Mouse (Mus musculus) gastrocnemius, postnatal 36 days (tissue): ENCODE data around the gene Atp1b3. TPM values are rescaled to one million over a fixed set of nuclear protein-coding genes. Genes with fewer than 3 reads are reported as not detected.
A peak's percentile ranks its signal among the peaks of the same experiment; 100 is the strongest.
"Not testable (repeated sequence)": the region's sequence is repeated elsewhere in the genome, so short reads cannot be mapped to it uniquely, and the experiment has no call there.

ENCODE experiments used
- DNase-seq, 2 experiments: peaks; one replicate each; pipeline ENCODE4 v3.0.0; 2022
- intact Hi-C: fragments of 180-260 bp; cut with DNase I; formaldehyde crosslinking; loops from one replicate; pipeline ENCODE4 v1.15.1; 2025
- total RNA-seq, 2 experiments: library from RNA; stranded (reverse); gene quantifications; 2 replicates each; pipeline ENCODE4 v1.2.3; 2021

The Atp1b3 gene
- total RNA-seq, 2 experiments from 2014 or later, result 30.6 to 32.0 TPM

- intact Hi-C loops, result no loop called here
Measured at GRCm38 (mm10) chr9:96369654-96370384, 5.6 kb upstream of the Atp1b3 start.

GRCm38 (mm10) chr9:96365271-96365872 is 1.1 kb upstream of the Atp1b3 start:
- DNase-seq, result no peak
- intact Hi-C loops, result no loop called here

More at GRCm38 (mm10) chr9:96369654-96370384, 5.6 kb upstream of the Atp1b3 start:
- no peak for DNase-seq

- intact Hi-C loops, result loop anchor here (5.0 kb wide), 1 partner anchor 114 kb away; the partner anchor contains the start of gene Rnf7
- peak; percentile 60 to 61 for DNase-seq
Measured at GRCm38 (mm10) chr9:96363581-96364140, 581 bp downstream of the Atp1b3 start.

GRCm38 (mm10) chr9:96360056-96360455 is 4.2 kb downstream of the Atp1b3 start:
- no peak for DNase-seq
- intact Hi-C loops, result loop anchor here (5.0 kb wide), 1 partner anchor 117 kb away; the partner anchor contains the start of gene Rnf7

GRCm38 (mm10) chr9:96353799-96354198 is 10.4 kb downstream of the Atp1b3 start:
- intact Hi-C loops, result no loop called here

GRCm38 (mm10) chr9:96353121-96353769 is 11.0 kb downstream of the Atp1b3 start:
- intact Hi-C loops, result no loop called here

More at GRCm38 (mm10) chr9:96353799-96354198, 10.4 kb downstream of the Atp1b3 start:
- no peak for DNase-seq

GRCm38 (mm10) chr9:96351771-96352170 is 12.5 kb downstream of the Atp1b3 start:
- intact Hi-C loops, result loop anchor here (2.0 kb wide), 1 partner anchor 137 kb away; no protein-coding TSS in a partner anchor
- DNase-seq, result not testable (repeated sequence)

More at GRCm38 (mm10) chr9:96353121-96353769, 11.0 kb downstream of the Atp1b3 start:
- DNase-seq, result no peak

- DNase-seq, result no peak
- intact Hi-C loops, result loop anchor here (2.0 kb wide), 1 partner anchor 138 kb away; no protein-coding TSS in a partner anchor
Measured at GRCm38 (mm10) chr9:96350476-96350875, 13.8 kb downstream of the Atp1b3 start.

GRCm38 (mm10) chr9:96350010-96350409 is 14.2 kb downstream of the Atp1b3 start:
- DNase-seq, result peak; percentile 28 to 42
- intact Hi-C loops, result loop anchor here (2.0 kb wide), 1 partner anchor 139 kb away; no protein-coding TSS in a partner anchor

GRCm38 (mm10) chr9:96348885-96349284 is 15.4 kb downstream of the Atp1b3 start:
- DNase-seq, result no peak
- intact Hi-C loops, result no loop called here

GRCm38 (mm10) chr9:96345750-96346149 is 18.5 kb downstream of the Atp1b3 start:
- intact Hi-C loops, result no loop called here
- DNase-seq, result no peak

- no peak for DNase-seq
- intact Hi-C loops, result no loop called here
Measured at GRCm38 (mm10) chr9:96331146-96331545, 33.1 kb downstream of the Atp1b3 start.

GRCm38 (mm10) chr9:96328226-96328625 is 36.0 kb downstream of the Atp1b3 start:
- intact Hi-C loops, result no loop called here
- no peak for DNase-seq

- intact Hi-C loops, result no loop called here
- no peak for DNase-seq
Measured at GRCm38 (mm10) chr9:96326496-96326923, 37.7 kb downstream of the Atp1b3 start.

- intact Hi-C loops, result no loop called here
Measured at GRCm38 (mm10) chr9:96324502-96324901, 39.7 kb downstream of the Atp1b3 start.

GRCm38 (mm10) chr9:96322411-96323152 is 41.7 kb downstream of the Atp1b3 start:
- no peak for DNase-seq
- intact Hi-C loops, result no loop called here

More at GRCm38 (mm10) chr9:96324502-96324901, 39.7 kb downstream of the Atp1b3 start:
- DNase-seq, result no peak

- intact Hi-C loops, result no loop called here
- no peak for DNase-seq
Measured at GRCm38 (mm10) chr9:96320551-96320980, 43.7 kb downstream of the Atp1b3 start.

- no peak for DNase-seq
- intact Hi-C loops, result no loop called here
Measured at GRCm38 (mm10) chr9:96319333-96319732, 44.9 kb downstream of the Atp1b3 start.

GRCm38 (mm10) chr9:96312074-96312473 is 52.2 kb downstream of the Atp1b3 start:
- intact Hi-C loops, result no loop called here
- DNase-seq, result no peak

GRCm38 (mm10) chr9:96308816-96309215 is 55.4 kb downstream of the Atp1b3 start:
- DNase-seq, result no peak

More at GRCm38 (mm10) chr9:96308816-96309215, 55.4 kb downstream of the Atp1b3 start:
- intact Hi-C loops, result no loop called here
